Mouse (Mus musculus): ENCODE measurements at regions not wholly inside any gene's neighbourhood (a gene's known extent, or its start where the extent isn't known, plus 50 kb on each side); places are given as distances from the start of the nearest gene placed in this dataset.

DNA sequence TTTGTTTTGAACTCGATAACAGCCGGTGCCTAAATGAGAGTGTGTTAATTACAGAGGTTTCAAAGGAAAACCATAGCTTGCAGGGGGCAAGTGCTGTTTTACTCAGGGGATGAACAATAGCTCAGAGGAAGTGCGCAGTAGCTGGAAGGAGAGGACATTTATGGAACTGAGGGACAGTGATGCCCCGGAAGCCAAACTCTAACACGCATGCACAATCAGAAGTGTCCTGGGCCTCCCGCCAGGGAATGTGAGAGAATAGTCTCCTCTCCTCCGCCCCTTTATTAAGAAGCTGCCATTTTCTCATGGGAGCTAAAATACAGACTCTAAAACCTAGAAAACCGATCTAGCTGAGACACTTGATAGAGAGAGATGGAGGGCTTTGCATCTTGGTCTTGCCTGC lies 368.5 kb upstream of the Sall1 start:
- 84% methylated on average over 8 of the region's 8 CpGs for WGBS
- DNase-seq (ENCODE audit: low read depth in 1 of 2, low spot score in 2 of 2) = no peak
- no peaks in the 10 kb centered on the region for H3K36me3 ChIP-seq (ENCODE audit: control insufficient read depth, insufficient read depth, low read length)
- no peaks in the 10 kb centered on the region for H3K4me1 ChIP-seq (ENCODE audit: control insufficient read depth, insufficient read depth, insufficient read length)
- H3K27me3 ChIP-seq (ENCODE audit: control insufficient read depth, insufficient read depth, low read length) = no peaks in the 10 kb centered on the region
- TF ChIP-seq CTCF (IDR thresholded peaks at IDR 0.05; ENCODE audit: extremely low read depth, insufficient read depth, insufficient read length, insufficient replicate concordance) (no peak), POLR2A (IDR thresholded peaks at IDR 0.05; ENCODE audit: low read depth, low read length) (no peak)
- H3K27ac ChIP-seq (ENCODE audit: insufficient read depth, low read length) = no peak overlapping the region
- no peak overlapping the region for H3K4me3 ChIP-seq (ENCODE audit: extremely low read depth, insufficient read depth, insufficient read length)

DNA sequence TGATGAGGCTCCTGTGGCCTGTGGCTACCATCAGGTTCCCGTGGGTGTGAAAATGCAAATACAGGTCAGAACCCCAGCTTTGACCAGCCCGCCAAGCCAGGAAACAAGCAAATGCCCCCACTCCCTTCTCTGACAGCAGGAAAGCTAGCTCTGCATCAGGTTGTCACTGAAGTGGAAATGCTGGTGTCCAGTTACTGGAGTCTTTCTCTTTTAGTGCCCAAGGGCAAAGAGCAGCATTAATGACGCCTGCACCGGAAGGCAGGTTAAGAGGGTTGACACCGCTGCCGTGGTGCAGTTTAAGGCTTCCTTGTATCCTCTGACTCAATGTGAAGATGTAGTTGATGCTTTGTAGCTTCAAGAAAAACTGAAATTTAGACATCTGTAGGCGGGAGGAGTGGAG lies 368.1 kb upstream of the Sall1 start:
- TF ChIP-seq CTCF (IDR thresholded peaks at IDR 0.05; ENCODE audit: extremely low read depth, insufficient read depth, insufficient read length, insufficient replicate concordance) (no peak), POLR2A (IDR thresholded peaks at IDR 0.05; ENCODE audit: low read depth, low read length) (no peak)
- H3K27me3 ChIP-seq (ENCODE audit: control insufficient read depth, insufficient read depth, low read length) = no peaks in the 10 kb centered on the region
- no peaks in the 10 kb centered on the region for H3K36me3 ChIP-seq (ENCODE audit: control insufficient read depth, insufficient read depth, low read length)
- no peak for DNase-seq (ENCODE audit: low read depth in 1 of 2, low spot score in 2 of 2)
- no peaks in the 10 kb centered on the region for H3K4me1 ChIP-seq (ENCODE audit: control insufficient read depth, insufficient read depth, insufficient read length)
- no peak overlapping the region for H3K4me3 ChIP-seq (ENCODE audit: extremely low read depth, insufficient read depth, insufficient read length)
- WGBS = 49% methylated on average over 7 of the region's 7 CpGs
- H3K27ac ChIP-seq (ENCODE audit: insufficient read depth, low read length) = no peak overlapping the region

DNA sequence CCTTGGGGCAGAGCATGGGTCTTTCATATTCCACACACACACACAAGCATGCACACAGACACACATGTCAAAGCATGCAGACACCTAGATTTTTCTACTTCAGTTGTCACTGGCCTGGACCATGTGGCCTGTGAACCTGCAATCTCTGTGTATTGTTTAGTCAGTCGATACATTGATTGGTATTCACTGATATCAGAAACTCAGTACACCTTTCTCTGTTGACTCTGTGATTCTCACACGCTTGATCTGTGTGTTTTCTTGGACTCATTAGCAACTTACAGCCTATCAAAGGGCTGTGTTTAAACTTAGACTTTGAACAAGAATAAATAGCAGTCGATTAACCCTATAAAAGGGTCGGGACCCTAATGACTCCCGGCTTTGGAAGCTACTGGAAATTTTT lies 362.7 kb upstream of the Sall1 start:
- 82% methylated on average over 5 of the region's 5 CpGs for WGBS
- H3K27ac ChIP-seq (ENCODE audit: insufficient read depth, low read length) = no peak overlapping the region
- TF ChIP-seq CTCF (IDR thresholded peaks at IDR 0.05; ENCODE audit: extremely low read depth, insufficient read depth, insufficient read length, insufficient replicate concordance) (no peak), POLR2A (IDR thresholded peaks at IDR 0.05; ENCODE audit: low read depth, low read length) (no peak)
- no peak for DNase-seq (ENCODE audit: low read depth in 1 of 2, low spot score in 2 of 2)
- H3K4me1 ChIP-seq (ENCODE audit: control insufficient read depth, insufficient read depth, insufficient read length) = no peaks in the 10 kb centered on the region
- H3K4me3 ChIP-seq (ENCODE audit: extremely low read depth, insufficient read depth, insufficient read length) = no peak overlapping the region
- no peaks in the 10 kb centered on the region for H3K27me3 ChIP-seq (ENCODE audit: control insufficient read depth, insufficient read depth, low read length)
- H3K36me3 ChIP-seq (ENCODE audit: control insufficient read depth, insufficient read depth, low read length) = no peaks in the 10 kb centered on the region

DNA sequence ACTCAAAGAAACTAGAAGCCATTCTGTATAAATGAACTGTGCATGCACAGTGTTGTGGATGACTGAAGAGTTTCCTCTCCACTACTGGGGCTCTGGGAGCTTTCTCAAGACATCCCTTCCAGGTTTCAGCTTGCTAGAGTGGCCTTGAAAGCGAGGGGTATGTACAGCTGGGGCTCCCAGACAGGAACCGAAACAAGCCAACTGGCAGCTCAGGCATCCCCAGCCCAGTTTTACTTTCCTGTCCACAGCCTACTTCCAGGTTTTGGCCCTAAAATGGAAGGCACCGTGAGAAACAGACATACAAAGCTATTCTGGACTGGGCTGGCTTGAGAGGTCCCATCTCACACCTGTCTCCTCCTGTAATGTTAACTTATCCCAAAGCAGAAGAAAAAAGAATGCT lies 360.3 kb upstream of the Sall1 start:
- H3K27me3 ChIP-seq (ENCODE audit: control insufficient read depth, insufficient read depth, low read length) = no peaks in the 10 kb centered on the region
- H3K4me1 ChIP-seq (ENCODE audit: control insufficient read depth, insufficient read depth, insufficient read length) = no peaks in the 10 kb centered on the region
- DNase-seq (ENCODE audit: low read depth in 1 of 2, low spot score in 2 of 2) = no peak
- TF ChIP-seq CTCF (IDR thresholded peaks at IDR 0.05; ENCODE audit: extremely low read depth, insufficient read depth, insufficient read length, insufficient replicate concordance) (no peak), POLR2A (IDR thresholded peaks at IDR 0.05; ENCODE audit: low read depth, low read length) (no peak)
- 80% methylated on average over 3 of the region's 3 CpGs for WGBS
- no peaks in the 10 kb centered on the region for H3K36me3 ChIP-seq (ENCODE audit: control insufficient read depth, insufficient read depth, low read length)
- no peak overlapping the region for H3K27ac ChIP-seq (ENCODE audit: insufficient read depth, low read length)
- no peak overlapping the region for H3K4me3 ChIP-seq (ENCODE audit: extremely low read depth, insufficient read depth, insufficient read length)

DNA sequence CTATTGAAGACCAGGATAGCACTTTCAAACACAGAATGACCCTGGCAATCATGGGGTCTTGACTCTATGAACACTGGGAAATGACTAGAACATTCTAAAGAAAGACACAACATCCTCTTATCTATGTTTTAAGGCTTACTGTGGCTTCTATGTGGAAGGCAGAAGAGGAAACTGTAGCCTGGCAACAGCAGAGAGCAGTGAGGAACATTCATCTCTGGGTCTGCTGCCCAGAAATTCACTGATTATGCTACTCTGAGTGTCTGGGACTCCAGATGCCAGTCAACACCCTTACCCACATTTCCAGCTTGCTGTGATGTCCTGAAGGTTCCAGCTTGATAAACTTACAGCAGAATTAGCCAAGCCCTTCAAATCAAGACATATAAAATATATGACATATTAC lies 352.7 kb upstream of the Sall1 start:
- H3K27me3 ChIP-seq (ENCODE audit: control insufficient read depth, insufficient read depth, low read length) = no peaks in the 10 kb centered on the region
- TF ChIP-seq POLR2A (IDR thresholded peaks at IDR 0.05; ENCODE audit: low read depth, low read length) = no peak
- no peak for TF ChIP-seq CTCF (IDR thresholded peaks at IDR 0.05; ENCODE audit: extremely low read depth, insufficient read depth, insufficient read length, insufficient replicate concordance)
- H3K4me1 ChIP-seq (ENCODE audit: control insufficient read depth, insufficient read depth, insufficient read length) = no peaks in the 10 kb centered on the region
- DNase-seq (ENCODE audit: low read depth in 1 of 2, low spot score in 2 of 2) = no peak
- no peak overlapping the region for H3K27ac ChIP-seq (ENCODE audit: insufficient read depth, low read length)
- no peak overlapping the region for H3K4me3 ChIP-seq (ENCODE audit: extremely low read depth, insufficient read depth, insufficient read length)
- H3K36me3 ChIP-seq (ENCODE audit: control insufficient read depth, insufficient read depth, low read length) = no peaks in the 10 kb centered on the region

DNA sequence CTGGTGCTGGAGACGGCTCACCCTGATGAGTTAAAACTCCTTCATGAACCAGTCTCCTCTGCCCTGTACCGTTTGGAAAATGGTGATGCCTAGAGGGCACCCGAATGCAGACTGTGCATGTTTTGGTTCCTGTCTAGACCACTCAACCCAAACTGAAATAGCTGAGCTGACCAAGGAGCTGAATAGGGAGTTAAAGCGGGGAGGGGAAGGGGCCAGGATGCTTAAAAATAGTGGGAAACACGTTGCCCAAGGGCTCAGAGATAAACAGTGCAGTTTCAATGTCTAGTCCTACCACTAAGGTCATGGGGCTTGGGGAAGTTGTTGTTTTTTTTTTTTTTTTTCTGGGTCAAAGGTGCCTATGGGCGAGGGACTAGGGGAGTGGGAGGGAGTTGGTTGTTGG lies 348.8 kb upstream of the Sall1 start:
- H3K27me3 ChIP-seq (ENCODE audit: control insufficient read depth, insufficient read depth, low read length) = no peaks in the 10 kb centered on the region
- TF ChIP-seq CTCF (IDR thresholded peaks at IDR 0.05; ENCODE audit: extremely low read depth, insufficient read depth, insufficient read length, insufficient replicate concordance) (no peak), POLR2A (IDR thresholded peaks at IDR 0.05; ENCODE audit: low read depth, low read length) (no peak)
- no peak overlapping the region for H3K4me3 ChIP-seq (ENCODE audit: extremely low read depth, insufficient read depth, insufficient read length)
- H3K4me1 ChIP-seq (ENCODE audit: control insufficient read depth, insufficient read depth, insufficient read length) = no peaks in the 10 kb centered on the region
- no peaks in the 10 kb centered on the region for H3K36me3 ChIP-seq (ENCODE audit: control insufficient read depth, insufficient read depth, low read length)
- no peak for DNase-seq (ENCODE audit: low read depth in 1 of 2, low spot score in 2 of 2)
- H3K27ac ChIP-seq (ENCODE audit: insufficient read depth, low read length) = no peak overlapping the region
- 72% methylated on average over 6 of the region's 6 CpGs for WGBS

DNA sequence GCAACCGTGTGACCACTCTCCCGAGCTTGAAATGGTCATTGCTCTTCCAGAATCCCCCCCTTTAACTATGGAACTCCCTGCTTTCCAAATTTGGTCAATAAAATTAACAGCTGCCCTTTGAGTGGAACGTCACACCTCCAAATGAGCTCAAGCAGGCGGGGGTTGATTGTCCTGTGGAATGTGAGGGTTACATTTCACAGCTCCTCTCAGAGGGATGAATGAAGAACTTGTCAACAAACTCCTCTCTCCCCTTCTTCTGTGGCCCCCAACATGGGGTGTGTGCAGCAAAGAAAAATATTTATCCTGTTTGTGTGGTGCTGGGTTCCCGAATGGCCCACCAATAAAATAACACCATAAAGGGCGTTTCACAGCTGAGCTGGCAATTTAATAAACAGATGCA lies 344.8 kb upstream of the Sall1 start:
- TF ChIP-seq CTCF (IDR thresholded peaks at IDR 0.05; ENCODE audit: extremely low read depth, insufficient read depth, insufficient read length, insufficient replicate concordance) (no peak), POLR2A (IDR thresholded peaks at IDR 0.05; ENCODE audit: low read depth, low read length) (no peak)
- 69% methylated on average over 6 of the region's 6 CpGs for WGBS
- Histone ChIP-seq H3K4me3 (ENCODE audit: extremely low read depth, insufficient read depth, insufficient read length) (no peak overlapping the region), H3K27ac (ENCODE audit: insufficient read depth, low read length) (no peak overlapping the region), H3K27me3 (ENCODE audit: control insufficient read depth, insufficient read depth, low read length) (no peaks in the 10 kb centered on the region), H3K36me3 (ENCODE audit: control insufficient read depth, insufficient read depth, low read length) (no peaks in the 10 kb centered on the region), H3K4me1 (ENCODE audit: control insufficient read depth, insufficient read depth, insufficient read length) (no peaks in the 10 kb centered on the region)
- no peak for DNase-seq (ENCODE audit: low read depth in 1 of 2, low spot score in 2 of 2)
